Mouse (Mus musculus) embryo, embryonic 10.5 days (tissue): ENCODE measurements around the gene Sat2.

Source experiments
- DNase-seq: peaks from one replicate; pipeline ENCODE4 v3.0.0-alpha.2; 2015; ENCODE audit warnings: low spot score

Gene Sat2

DNA sequence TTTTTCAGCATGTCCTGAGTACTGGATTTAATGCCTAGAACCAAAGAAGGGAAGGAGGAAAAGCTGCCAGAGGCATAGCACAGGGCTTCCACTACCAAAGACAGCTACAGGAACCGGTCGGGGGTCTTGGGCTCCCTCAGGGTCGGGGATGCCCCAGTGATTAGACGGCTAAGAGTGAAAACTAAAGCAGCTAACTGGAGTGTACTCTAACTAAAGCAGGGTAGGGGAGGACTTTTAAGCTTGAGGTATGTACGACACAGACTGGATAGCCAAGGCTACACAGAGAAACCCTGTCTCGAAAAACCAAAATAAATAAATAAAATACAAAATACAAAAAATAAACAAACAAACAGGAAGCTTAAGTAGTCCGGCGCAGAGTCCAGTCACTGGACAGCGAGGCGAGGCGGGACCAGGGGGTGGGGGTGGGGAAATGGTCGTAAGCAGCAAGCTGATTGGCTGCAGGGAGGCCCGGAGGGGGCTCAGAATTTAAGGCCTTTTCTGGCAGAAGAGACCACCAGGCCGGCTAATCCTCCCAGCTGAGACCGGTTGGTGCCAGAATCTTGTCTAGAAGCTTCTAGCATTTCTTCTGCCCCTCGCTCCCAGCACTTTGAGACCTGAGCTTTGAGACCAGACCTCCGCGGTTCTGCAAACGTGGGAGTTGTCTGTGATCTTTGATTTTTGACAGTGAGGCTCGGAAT, at the start of gene Sat2:
TSS of gene Sat2 (plus strand) at position 454 of the 698 bp plus-strand sequence.
- peak; percentile 93 for DNase-seq

DNA sequence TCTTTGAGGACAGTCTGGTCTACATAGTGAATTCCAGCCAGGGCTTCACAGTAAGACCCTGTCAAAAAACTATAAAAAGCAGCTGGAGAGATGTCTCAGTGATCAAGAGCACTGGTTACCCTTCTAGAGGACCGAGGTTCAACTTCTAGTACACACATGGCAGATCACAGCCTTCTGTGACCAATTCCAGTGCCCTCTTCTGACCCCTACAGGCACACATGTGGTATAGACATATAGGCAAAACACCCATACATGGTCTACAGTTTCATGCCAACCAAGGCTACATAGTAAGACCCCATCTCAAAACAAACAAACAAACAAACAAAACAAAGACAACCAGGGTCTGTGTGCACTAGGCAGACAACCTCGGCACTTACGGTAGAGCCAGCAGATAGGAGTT, 46.6 kb upstream of the Sat2 start:
- DNase-seq, result peak; percentile 75

DNA sequence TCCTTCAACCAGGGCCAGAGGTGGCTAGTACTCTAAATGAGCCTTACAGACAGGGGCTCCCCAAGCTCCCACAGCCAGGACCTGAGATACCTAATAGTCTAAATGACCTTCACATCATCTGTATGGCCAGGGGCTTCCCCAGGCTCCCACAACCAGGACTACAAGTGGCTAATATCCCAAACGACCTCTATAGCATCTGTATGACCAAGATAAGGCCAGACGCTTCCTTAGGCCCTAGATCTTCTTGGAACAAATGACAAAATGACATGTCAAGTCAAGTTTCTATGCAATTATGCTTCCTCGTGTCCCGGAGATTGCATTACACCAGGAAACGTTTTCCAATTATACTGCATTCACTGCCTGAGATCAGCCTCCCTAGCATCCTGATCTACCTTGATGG, 45.5 kb upstream of the Sat2 start:
- DNase-seq, result no peak

DNA sequence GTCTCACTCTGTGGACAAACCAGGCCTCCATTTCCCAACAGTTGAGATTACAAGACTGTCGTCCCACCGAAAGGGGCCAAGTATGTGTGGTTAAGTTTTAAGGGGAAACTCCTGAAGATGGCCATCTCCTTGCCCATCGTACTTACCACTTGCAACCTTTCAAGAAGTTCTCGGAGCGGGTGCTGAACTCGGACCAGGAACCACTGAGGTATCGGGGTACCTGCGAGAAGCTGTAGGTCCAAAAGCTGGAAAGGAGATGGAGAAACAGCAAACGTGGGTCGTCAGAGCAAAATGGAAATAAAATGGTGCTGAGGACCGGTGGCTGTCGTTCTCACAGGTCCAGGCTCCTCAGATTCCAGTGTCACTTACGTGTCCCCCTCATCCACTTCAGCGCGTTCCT, 43.5 kb upstream of the Sat2 start:
- no peak for DNase-seq

DNA sequence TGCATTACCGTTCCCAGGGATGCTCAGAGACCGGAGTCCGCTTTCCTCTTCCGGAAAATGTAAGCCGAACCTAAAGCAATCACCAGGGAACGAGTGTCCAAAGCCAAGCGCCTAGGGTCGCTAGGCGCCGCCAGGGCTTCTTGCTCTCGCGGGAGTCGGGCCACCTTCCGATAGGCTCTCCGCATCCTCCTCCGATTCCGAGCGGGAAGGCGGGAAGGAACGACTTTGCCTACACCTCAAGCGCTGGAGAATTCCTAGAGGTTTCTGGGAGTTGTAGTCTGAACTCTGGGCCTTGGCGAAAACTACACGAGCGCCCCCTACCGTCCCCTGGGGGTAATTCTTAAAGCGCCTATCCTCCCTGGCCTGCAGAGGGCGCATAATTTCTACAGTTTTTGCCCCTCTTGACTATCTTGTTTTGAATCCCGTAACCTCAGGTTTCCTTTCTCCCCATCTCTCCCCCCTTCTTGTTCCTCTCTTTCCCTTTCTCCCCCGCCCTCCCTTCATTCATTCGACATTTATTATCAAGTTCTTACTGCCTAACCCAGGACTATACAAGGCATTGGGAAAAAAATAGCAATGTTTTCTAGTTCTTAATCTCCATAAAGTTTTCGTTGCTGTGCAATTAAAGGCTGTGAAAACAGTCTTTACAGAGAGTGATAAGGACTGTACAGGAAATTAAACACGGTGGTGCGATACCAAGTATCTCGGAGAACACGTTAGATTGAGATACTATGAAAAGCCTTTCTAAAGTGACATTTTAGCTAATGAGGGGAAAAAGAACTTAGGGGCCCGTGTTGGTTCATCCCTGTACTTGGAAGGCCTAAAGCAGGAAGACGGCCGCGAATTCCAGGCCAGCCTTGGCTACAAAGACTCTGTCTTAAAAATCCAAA, 42.5 kb upstream of the Sat2 start:
- DNase-seq, result peak; percentile 100

DNA sequence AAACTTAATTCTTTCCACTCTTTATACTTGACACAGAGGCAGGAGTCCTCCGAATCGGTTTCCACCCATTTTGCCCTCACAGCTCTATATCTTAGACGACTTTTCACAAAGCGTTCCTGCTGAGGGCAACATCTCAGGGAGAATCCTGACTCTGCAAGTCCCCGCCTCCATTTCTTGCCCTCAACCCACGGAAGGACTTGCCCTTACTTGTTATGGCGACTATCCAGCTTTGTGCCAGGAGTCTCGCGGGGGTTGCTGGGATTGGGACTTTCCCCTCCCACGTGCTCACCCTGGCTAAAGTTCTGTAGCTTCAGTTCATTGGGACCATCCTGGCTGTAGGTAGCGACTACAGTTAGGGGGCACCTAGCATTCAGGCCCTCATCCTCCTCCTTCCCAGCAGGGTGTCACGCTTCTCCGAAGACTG, 41.7 kb upstream of the Sat2 start, which contains the start of the genes Wrap53 and Trp53:
TSS of gene Wrap53 (minus strand) at position 165 of the 424 bp plus-strand sequence.
TSS of gene Trp53 (plus strand) at position 269 of the 424 bp plus-strand sequence.
- peak; percentile 97 for DNase-seq

DNA sequence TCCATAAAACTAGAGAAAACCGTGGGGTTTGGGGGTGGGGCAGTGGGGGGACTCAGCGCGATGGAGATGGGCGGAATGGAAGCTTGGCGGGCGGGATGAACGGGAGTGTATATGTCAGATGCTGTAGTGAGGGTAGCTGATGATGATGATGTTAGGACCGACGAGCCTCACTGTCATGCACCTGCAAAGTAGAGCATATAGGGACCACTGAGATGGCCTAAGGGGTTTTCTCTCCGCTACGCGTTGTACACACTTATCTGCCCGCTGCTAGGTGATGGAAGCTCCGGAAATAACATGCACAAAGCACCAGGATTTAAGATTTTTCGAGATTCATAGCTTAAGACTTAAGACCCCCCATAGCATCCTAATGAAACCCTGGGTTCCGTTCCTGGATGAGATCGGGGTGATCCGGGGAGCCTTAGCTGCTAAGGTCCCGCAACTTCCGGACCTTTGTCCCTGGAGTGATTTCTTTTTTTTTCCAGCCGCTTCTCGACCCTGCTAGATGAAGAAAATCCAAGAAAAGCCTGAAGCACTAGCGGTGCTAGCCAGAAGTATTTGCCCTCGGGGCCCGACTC, 41.2 kb upstream of the Sat2 start:
- DNase-seq, result no peak

DNA sequence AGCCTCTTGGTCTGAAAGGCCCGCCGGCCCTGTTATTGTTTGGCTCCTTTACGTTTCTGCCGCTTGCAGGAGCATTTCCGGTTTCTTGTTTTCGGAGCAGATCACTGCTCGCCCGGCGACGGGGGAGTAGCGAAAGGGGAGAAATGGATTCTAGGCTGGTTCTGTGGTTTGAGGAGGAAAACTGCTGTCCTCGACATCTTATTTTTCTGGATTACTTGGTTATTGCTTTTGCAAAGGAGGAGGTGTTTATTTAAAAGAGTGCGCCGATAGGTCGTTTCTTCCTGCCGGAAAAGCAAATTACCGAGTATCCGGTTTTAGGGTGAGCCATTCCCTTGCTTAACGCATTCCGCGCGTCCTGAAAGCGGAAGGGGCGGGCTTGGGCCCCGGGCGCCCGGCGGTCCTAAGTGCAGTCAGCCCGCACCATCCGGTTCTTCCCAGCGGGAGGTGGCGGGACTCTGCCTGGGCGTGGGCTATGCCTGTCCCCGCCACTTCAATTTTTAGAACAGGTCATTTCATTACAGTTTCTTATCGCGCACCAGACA, 40.6 kb upstream of the Sat2 start:
- DNase-seq, result peak; percentile 97

DNA sequence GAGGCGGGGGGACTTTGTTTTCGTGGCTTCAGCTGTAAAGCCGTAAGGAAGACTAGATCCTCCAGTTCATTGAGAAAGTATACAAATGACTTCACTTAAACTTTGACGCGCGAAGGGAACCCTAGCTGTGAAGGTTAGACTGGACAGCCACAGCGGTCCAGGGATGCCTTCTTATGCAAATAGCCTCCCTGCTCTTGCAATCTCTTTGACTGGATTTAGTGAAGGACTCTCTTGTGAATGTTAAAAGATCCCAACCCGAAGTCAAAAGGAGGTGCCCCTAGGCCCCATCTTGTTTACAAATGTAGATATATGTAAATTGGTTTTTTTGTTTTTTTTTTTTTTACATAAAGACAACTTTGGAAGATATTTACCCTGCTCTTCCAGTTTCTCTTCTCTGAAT, 40.0 kb upstream of the Sat2 start:
- DNase-seq, result peak; percentile 60

DNA sequence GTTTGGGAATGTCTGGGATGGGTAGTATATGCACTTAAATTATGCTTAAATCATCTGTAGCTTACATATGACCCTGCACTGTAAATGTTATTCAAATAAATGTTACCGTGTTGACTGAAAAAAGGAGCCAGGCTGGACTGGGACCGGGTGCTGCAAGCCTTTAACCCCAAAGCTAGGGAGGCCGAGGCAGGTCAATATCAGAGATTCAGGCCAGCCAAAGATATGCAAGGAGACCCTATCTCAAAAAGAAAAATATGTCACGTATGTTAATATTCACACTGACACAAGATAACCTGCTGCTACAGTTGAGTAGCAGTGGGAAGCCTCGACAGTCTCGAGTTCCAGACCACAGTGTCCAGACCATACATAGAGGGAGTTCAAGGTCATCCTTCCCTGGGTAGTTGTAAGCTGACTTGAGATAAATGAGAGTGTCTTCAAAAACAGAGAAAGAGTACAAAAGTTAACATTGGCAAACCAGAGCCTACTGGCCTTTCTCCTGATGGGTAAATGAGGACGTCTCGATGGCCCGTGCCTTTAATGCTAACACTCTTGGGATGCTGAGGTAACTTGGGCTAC, 39.5 kb upstream of the Sat2 start:
- DNase-seq, result no peak

DNA sequence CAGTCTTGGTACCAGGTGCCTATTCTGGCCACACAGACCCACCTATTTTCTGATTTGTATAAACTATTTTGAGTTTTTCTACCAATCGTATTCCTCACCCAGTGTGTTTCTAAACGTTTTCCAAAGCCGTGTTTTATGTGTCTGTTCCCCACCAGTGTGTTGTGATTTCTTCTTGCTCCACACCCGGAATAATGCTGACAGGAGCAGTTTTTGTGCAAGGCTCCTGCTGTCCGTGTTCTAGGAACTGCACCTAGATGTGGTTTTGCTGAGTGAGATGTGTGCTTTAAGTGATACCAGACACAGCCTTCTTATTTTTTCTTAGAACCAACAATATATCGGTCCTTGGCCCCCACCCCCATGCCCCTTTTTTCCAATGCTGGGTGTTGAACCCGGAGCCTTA, 37.8 kb upstream of the Sat2 start:
- DNase-seq, result no peak

DNA sequence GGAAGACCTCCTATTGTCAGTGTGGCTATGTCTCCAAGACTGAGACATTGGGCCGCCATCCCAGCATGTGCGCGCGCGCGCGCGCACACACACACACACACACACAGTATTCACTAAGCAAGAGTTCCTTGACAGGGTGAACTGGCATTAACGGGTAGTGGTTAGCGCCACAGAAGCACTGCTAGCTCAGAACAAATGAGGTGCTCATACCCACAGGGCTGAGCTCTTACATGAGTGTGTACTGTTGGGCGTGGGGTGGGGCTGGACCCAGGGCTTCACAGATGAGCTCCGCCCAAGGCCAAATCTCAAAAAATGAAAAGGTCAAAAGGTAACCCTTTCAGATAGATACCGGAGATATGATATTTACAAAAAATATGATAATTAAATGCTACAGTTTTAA, 36.9 kb upstream of the Sat2 start:
- no peak for DNase-seq

DNA sequence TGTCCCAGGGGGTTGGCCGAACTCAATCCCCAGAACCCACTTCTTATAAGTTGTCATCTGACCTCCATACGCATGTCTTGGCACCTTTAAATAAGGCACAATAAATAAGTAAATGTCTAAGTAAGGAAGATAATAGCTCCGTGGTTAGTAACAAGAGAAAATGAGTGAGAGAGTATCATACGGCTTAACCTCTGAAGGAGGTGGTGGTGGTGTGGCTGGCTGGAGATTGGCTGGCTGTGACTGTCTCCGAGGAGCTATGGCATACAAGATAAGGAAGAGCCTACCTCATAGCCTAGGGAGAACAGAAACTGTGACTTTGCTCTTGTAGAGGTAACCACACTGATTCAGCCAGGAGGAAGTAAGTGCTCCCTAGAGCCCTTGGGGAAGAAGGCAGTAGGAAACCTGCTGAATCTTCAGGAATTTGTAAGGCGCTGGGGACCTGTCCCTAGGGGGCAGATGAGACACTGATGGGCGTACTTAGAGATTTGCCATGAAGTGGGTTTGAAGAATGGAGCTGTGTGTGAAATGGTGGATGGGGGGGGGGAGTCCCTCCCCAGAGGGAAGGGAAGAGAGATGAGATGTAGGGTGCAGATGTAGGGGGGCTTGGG, 36.0 kb upstream of the Sat2 start:
- DNase-seq, result no peak

DNA sequence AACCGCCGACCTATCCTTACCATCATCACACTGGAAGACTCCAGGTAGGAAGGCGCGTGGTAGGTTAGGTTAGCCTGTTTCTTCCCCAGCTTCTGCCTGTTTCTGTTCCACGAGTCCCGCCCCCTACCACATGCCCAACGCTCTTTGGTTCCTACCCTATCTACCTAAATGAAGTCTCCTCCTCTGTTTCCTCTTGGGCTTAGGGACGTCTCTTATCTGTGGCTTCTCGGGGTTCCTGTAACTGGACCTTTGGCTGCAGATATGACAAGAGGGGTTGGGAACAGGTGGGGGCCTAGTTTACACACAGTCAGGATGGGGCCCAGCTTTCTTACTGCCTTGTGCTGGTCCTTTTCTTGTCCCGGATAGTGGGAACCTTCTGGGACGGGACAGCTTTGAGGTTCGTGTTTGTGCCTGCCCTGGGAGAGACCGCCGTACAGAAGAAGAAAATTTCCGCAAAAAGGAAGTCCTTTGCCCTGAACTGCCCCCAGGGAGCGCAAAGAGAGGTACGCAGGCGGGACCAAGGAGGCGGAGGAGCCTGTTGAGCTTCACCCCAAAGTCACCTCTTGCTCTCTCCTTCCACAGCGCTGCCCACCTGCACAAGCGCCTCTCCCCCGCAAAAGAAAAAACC, 32.5 kb upstream of the Sat2 start:
- no peak for DNase-seq

DNA sequence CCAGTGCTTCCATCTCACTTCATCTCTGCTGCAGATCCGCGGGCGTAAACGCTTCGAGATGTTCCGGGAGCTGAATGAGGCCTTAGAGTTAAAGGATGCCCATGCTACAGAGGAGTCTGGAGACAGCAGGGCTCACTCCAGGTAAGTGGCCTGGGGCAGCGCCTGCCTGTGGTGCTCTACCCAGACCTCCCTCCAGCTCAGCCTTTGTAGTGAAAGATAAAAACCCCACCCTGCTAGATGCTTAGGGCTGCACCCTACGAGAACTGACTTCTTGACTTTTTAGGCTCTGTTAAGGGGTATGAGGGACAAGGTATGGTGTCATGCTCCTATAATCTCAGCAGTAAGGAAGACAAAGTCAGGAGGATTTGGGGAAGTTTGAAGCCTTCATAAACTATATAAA, 31.2 kb upstream of the Sat2 start:
- no peak for DNase-seq

DNA sequence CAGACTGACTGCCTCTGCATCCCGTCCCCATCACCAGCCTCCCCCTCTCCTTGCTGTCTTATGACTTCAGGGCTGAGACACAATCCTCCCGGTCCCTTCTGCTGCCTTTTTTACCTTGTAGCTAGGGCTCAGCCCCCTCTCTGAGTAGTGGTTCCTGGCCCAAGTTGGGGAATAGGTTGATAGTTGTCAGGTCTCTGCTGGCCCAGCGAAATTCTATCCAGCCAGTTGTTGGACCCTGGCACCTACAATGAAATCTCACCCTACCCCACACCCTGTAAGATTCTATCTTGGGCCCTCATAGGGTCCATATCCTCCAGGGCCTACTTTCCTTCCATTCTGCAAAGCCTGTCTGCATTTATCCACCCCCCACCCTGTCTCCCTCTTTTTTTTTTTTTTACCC, 30.4 kb upstream of the Sat2 start:
- no peak for DNase-seq

DNA sequence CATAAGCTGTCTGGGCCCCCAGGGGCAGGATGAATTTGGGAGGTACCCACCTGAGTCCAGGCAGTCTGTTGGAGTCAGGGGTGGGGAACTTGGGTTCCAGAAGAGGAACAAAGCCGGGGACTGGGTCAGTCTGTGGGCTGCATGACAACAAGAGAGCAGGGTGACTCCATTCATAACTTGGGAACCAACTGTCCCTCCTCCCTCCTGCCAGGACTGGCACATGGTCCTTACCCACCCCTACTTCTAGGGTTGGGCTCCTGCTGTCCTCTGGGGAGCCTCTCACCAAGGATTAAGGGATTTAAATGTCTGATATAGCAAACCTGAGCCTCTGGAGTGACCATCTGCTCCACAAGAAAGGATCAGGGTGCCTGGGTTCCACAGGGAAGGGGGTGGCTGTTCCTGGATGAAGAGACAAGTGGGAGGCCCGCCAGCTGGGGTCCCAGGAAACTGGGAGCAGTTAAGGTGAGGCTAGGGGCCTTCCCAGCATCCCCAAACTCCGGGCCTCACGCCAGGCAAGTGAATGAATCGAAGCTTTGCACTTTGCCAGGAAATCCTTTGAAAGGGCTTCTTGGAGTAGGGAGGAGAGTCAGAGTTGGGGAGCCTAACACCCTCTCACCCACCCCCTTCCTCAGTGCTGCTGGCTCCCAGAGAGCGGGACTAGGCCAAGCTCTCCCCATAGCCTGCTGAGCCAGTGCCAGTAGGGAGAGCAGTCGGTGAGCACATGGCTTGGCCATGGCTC, 29.8 kb upstream of the Sat2 start:
- DNase-seq, result no peak

DNA sequence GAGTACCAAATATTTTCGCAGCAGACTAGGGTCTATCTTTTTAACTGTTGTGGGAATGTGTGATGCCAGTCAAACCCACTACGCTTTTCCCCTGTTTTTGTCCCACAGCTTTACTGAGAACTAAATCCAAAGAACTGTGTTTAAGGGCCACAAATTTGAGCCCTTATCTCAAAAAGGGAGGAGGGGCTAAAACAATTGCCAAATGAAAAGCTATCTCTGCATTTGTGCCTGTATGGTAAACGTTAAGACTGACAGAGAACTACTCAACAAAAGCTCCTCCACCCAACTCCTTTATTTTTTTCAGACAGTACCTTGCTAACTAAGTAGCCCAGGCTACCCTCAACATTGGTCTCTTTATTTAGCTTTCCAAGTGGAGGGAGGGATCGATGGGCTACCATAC, 29.0 kb upstream of the Sat2 start:
- DNase-seq, result no peak

DNA sequence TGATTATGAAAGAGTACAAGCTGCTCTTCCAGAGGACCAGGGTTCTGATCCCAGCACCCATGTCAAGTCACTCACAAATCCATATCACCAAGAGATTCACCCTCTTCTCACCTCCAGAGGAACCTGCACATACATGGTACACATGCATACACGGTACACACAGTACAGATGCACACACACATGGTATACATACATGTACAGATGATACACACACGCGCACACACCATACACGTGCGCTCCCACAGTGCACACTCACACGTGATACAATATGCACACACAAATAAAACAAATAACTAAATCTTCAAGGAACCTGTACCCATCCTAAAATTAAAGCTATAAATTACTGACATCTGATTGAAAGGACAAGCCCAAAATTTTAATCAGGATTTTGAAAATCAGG, 27.0 kb upstream of the Sat2 start:
- no peak for DNase-seq

DNA sequence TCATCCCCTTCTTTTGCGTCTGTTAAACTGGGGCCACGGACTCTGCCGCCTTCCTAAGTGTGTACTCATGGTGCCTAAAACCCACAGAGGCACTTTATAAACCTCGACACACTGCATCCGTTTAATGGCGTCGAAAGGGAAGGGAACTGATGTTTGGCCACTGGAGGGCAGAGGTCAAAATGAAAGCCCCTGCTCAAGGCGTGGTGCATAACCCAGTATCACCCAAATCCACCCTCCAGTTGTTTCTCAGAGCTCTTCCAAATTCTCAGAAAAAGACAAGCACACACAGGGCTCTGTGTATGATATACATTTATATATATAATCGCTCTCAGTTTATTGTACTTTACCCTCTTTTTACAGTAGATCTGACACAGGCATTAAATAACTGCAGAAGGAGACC, 22.4 kb upstream of the Sat2 start:
- DNase-seq, result peak; percentile 55

DNA sequence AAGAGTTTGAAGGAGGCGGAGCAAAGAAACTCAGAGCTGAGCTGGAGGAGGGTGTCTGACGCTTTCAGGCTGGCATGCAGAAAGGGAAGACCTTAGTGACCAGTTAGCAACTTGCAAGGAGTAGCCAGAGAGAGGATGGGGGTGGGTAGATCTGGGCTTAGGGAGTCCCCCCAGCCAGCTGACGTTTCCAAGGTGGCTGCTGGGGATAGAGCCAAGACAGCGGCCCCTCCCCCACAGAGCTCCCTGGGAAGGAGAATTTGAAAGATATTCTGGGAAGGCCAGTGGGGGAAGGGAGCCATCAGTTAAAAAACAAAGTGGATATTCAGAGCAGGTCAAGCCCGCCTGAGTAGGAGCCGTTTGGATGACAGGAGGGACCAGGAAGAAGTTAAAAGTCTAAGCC, 21.7 kb upstream of the Sat2 start:
- DNase-seq, result peak; percentile 85
